2 mouse cellular contexts compared by ENCODE assay signal in genomic region chr3:103859851-103860391, GRCm38 (mm10).
TF ChIP-seq lines count a peak whose summit lies in the region.

No protein-coding gene starts in this region.

TF ChIP-seq in C2C12, 6 proteins besides CTCF, POLR2A, EP300 and RAD21:
- no peak for TF ChIP-seq FOSL1 (IDR thresholded peaks at IDR 0.05; ENCODE audit: insufficient read depth, low read length, poor library complexity, severe bottlenecking)
- no peak for TF ChIP-seq MYOD1 (IDR thresholded peaks at IDR 0.05; ENCODE audit: control insufficient read depth, insufficient read length, low read depth)
- TF ChIP-seq MAX (IDR thresholded peaks at IDR 0.05) = peak; percentile 90
- no peak for TF ChIP-seq CEBPB (IDR thresholded peaks at IDR 0.05; ENCODE audit: low read depth)
- no peak for TF ChIP-seq MYOG (IDR thresholded peaks at IDR 0.05; ENCODE audit: control insufficient read depth, extremely low read depth, insufficient read length)
TF ChIP-seq in C2C12: peak in this region for 1.

TF ChIP-seq in MEL, 35 proteins besides CTCF, POLR2A, EP300 and RAD21:
- TF ChIP-seq POLR2AphosphoS5 (IDR thresholded peaks at IDR 0.05; ENCODE audit: borderline replicate concordance, low read depth, low read length) (no peak), HCFC1 (IDR thresholded peaks at IDR 0.05; ENCODE audit: low read depth, low read length) (0 out of 2 replicates have a peak, but pooled peaks have one; percentile 31)
